8 mouse cellular contexts compared by ENCODE assay signal in genomic region chr9:56891517-56892011, GRCm38 (mm10). TPM values are rescaled to one million over a fixed set of nuclear protein-coding genes. Genes with fewer than 3 reads are reported as not detected.
DNase-seq lines count a peak whose midpoint lies in the region; ATAC-seq lines count a peak whose summit lies in the region.

No protein-coding gene starts in this region.

- H3K36me3 ChIP-seq in embryonic facial prominence, embryonic 14.5 days (ENCODE audit: control insufficient read depth, insufficient read depth, low read length) = peaks cover 44% of the 10 kb centered on the region
- peaks cover 46% of the 10 kb centered on the region; the same call in 1 of the 2 replicates for H3K36me3 ChIP-seq in heart, embryonic 15.5 days
- no peaks in the 10 kb centered on the region for H3K36me3 ChIP-seq in liver, embryonic 12.5 days

- H3K27me3 ChIP-seq in embryonic facial prominence, embryonic 14.5 days (replicated peaks; ENCODE audit: control insufficient read depth, insufficient read depth, low read length) = no peaks in the 10 kb centered on the region
- 0 out of 2 replicates have a peak, but pooled peaks cover 4% of the 10 kb centered on the region for H3K27me3 ChIP-seq in heart, embryonic 15.5 days
- H3K27me3 ChIP-seq in liver, embryonic 12.5 days (replicated peaks) = peaks cover 11% of the 10 kb centered on the region; the same call in 1 of the 2 replicates

- H3K9me3 ChIP-seq in embryonic facial prominence, embryonic 14.5 days (ENCODE audit: control insufficient read depth, low read length) = no peaks in the 10 kb centered on the region
- H3K9me3 ChIP-seq in heart, embryonic 15.5 days (replicated peaks) = no peaks in the 10 kb centered on the region
- H3K9me3 ChIP-seq in liver, embryonic 12.5 days (replicated peaks) = no peaks in the 10 kb centered on the region

- WGBS in embryonic facial prominence, embryonic 14.5 days = 27% methylated on average over 11 of the region's 12 CpGs
- WGBS in heart, embryonic 15.5 days = 27% methylated on average over 12 of the region's 12 CpGs
- 37% methylated on average over 12 of the region's 12 CpGs for WGBS in liver, embryonic 12.5 days (ENCODE audit: insufficient replicate concordance)

- peak; percentile 64 for ATAC-seq in embryonic facial prominence, embryonic 14.5 days (ENCODE audit: low read depth)
- ATAC-seq in heart, embryonic 15.5 days (replicated peaks; ENCODE audit: insufficient number of reproducible peaks, insufficient read depth, low FRiP score, low read depth) = 0 out of 2 replicates have a peak, but pooled peaks have one; percentile 25
- ATAC-seq in liver, embryonic 12.5 days = no peak

- H3K4me2 ChIP-seq in embryonic facial prominence, embryonic 14.5 days (ENCODE audit: low read depth, low read length) = peak overlapping the region; percentile 35; the same call in 1 of the 2 replicates
- H3K4me2 ChIP-seq in heart, embryonic 15.5 days = peak overlapping the region; percentile 36; the same call in 1 of the 2 replicates
- peak overlapping the region; percentile 40 for H3K4me2 ChIP-seq in liver, embryonic 12.5 days

- no peak overlapping the region for H3K27ac ChIP-seq in embryonic facial prominence, embryonic 14.5 days (replicated peaks; ENCODE audit: low read depth, low read length)
- H3K27ac ChIP-seq in heart, embryonic 15.5 days = peak overlapping the region; percentile 29; the same call in 1 of the 2 replicates
- H3K27ac ChIP-seq in liver, embryonic 12.5 days = no peak overlapping the region

- H3K4me3 ChIP-seq in embryonic facial prominence, embryonic 14.5 days (ENCODE audit: low read depth, low read length) = no peak overlapping the region
- peak overlapping the region; percentile 14; the same call in 1 of the 2 replicates for H3K4me3 ChIP-seq in heart, embryonic 15.5 days
- H3K4me3 ChIP-seq in liver, embryonic 12.5 days = no peak overlapping the region

- DNase-seq in CD4-positive helper T cell, adult 2 months (ENCODE audit: low read depth, low spot score) = peak; percentile 70
- peak; percentile 62 to 69 for DNase-seq in adrenal gland, postnatal 36 days
- DNase-seq in embryonic facial prominence, embryonic 14.5 days (ENCODE audit: low spot score) = peak; percentile 89
- DNase-seq in kidney, postnatal 10 days = peak; percentile 80
- peak; percentile 74 for DNase-seq in neural tube, embryonic 10.5 days (ENCODE audit: extremely low spot score, low spot score)
- peak; percentile 67 for DNase-seq in testis, postnatal 14 days (ENCODE audit: low spot score)

- peak overlapping the region; percentile 45; the same call in 1 of the 2 replicates for H3K9ac ChIP-seq in embryonic facial prominence, embryonic 14.5 days (ENCODE audit: low read depth, low read length)
- H3K9ac ChIP-seq in heart, embryonic 15.5 days = peak overlapping the region; percentile 40
- no peak overlapping the region for H3K9ac ChIP-seq in liver, embryonic 12.5 days

- no peaks in the 10 kb centered on the region for H3K4me1 ChIP-seq in embryonic facial prominence, embryonic 14.5 days (ENCODE audit: control insufficient read depth, insufficient read depth, low read length)
- H3K4me1 ChIP-seq in heart, embryonic 15.5 days (replicated peaks) = peaks cover 22% of the 10 kb centered on the region
- peaks cover 10% of the 10 kb centered on the region; the same call in 1 of the 2 replicates for H3K4me1 ChIP-seq in liver, embryonic 12.5 days

RNA-seq across cellular contexts. Expression of gene Cspg4, which starts 26.7 kb away (rescaled TPM):
- total RNA-seq in adrenal gland, postnatal 36 days (2021) = 10 to 100 TPM in 1 of 2 experiments, 1 to 10 TPM in 1; 9.7 to 12.0 TPM
- polyA plus RNA-seq in embryonic facial prominence, embryonic 14.5 days (2014; fragmentation: Nextera tagmentation; extraction: Ambion mirVana) = 34.8 and 35.1 TPM in 2 replicates
- polyA plus RNA-seq in heart, embryonic 15.5 days (2015; fragmentation: Nextera tagmentation; extraction: Ambion mirVana) = 28.9 and 38.3 TPM in 2 replicates
- polyA plus RNA-seq in liver, embryonic 12.5 days (2016; fragmentation: Nextera tagmentation; extraction: Ambion mirVana) = 0.62 and 0.63 TPM in 2 replicates

RNA-seq across cellular contexts. Expression of gene Odf3l1, which starts 27.1 kb away (rescaled TPM):
- 1 to 10 TPM in 1 of 2 experiments, under 1 TPM in 1; 0.63 to 1.7 TPM for total RNA-seq in adrenal gland, postnatal 36 days (2021)
- polyA plus RNA-seq in embryonic facial prominence, embryonic 14.5 days (2014; fragmentation: Nextera tagmentation; extraction: Ambion mirVana) = 1.7 and 2.7 TPM in 2 replicates
- polyA plus RNA-seq in heart, embryonic 15.5 days (2015; fragmentation: Nextera tagmentation; extraction: Ambion mirVana) = 0.38 and 0.62 TPM in 2 replicates
- not detected in 2 replicates for polyA plus RNA-seq in liver, embryonic 12.5 days (2016; fragmentation: Nextera tagmentation; extraction: Ambion mirVana)

RNA-seq across cellular contexts. Expression of gene Snx33, which starts 36.6 kb away (rescaled TPM):
- 10 to 100 TPM; 24.2 to 27.9 TPM for total RNA-seq in adrenal gland, postnatal 36 days (2021)
- 7.8 and 8.2 TPM in 2 replicates for polyA plus RNA-seq in embryonic facial prominence, embryonic 14.5 days (2014; fragmentation: Nextera tagmentation; extraction: Ambion mirVana)
- polyA plus RNA-seq in heart, embryonic 15.5 days (2015; fragmentation: Nextera tagmentation; extraction: Ambion mirVana) = 7.0 and 9.5 TPM in 2 replicates
- 1.8 and 2.2 TPM in 2 replicates for polyA plus RNA-seq in liver, embryonic 12.5 days (2016; fragmentation: Nextera tagmentation; extraction: Ambion mirVana)

RNA-seq across cellular contexts. Expression of gene Imp3, which starts 45.7 kb away (rescaled TPM):
- 100 to 1,000 TPM in 1 of 2 experiments, 10 to 100 TPM in 1; 89.4 to 106 TPM for total RNA-seq in adrenal gland, postnatal 36 days (2021)
- polyA plus RNA-seq in embryonic facial prominence, embryonic 14.5 days (2014; fragmentation: Nextera tagmentation; extraction: Ambion mirVana) = 78.0 and 81.0 TPM in 2 replicates
- 61.4 and 63.4 TPM in 2 replicates for polyA plus RNA-seq in heart, embryonic 15.5 days (2015; fragmentation: Nextera tagmentation; extraction: Ambion mirVana)
- polyA plus RNA-seq in liver, embryonic 12.5 days (2016; fragmentation: Nextera tagmentation; extraction: Ambion mirVana) = 71.1 and 76.1 TPM in 2 replicates

RNA-seq across cellular contexts. Expression of gene Snupn, which starts 59.1 kb away (rescaled TPM):
- 10 to 100 TPM; 11.7 to 12.4 TPM for total RNA-seq in adrenal gland, postnatal 36 days (2021)
- polyA plus RNA-seq in embryonic facial prominence, embryonic 14.5 days (2014; fragmentation: Nextera tagmentation; extraction: Ambion mirVana) = 22.2 and 23.6 TPM in 2 replicates
- polyA plus RNA-seq in heart, embryonic 15.5 days (2015; fragmentation: Nextera tagmentation; extraction: Ambion mirVana) = 14.4 and 17.9 TPM in 2 replicates
- polyA plus RNA-seq in liver, embryonic 12.5 days (2016; fragmentation: Nextera tagmentation; extraction: Ambion mirVana) = 13.2 and 13.6 TPM in 2 replicates

Comparison
In these comparisons a context has a peak if more than half of its experiments do, and no peak if none do; other contexts are left out.
1. RNA of gene Cspg4, which starts 26.7 kb away (polyA plus RNA-seq): 34.8 to 35.1 TPM in embryonic facial prominence, embryonic 14.5 days and 28.9 to 38.3 TPM in heart, embryonic 15.5 days; 0.62 to 0.63 TPM in liver, embryonic 12.5 days; every median in the first group is over 10 times any median in the second.
2. Peak in every context shown above with its lines, with median percentiles within 50 percentile points of each other: DNase-seq and H3K4me2 ChIP-seq.